Mouse (Mus musculus): Measurements from ENCODE around the gene Cdc42ep4. TPM values are rescaled to one million over a fixed set of nuclear protein-coding genes. Genes with fewer than 3 reads are reported as not detected.

Cdc42ep4 gene
- polyA plus RNA-seq, 1 experiment from 2014 or later: 37.0 TPM

DNA sequence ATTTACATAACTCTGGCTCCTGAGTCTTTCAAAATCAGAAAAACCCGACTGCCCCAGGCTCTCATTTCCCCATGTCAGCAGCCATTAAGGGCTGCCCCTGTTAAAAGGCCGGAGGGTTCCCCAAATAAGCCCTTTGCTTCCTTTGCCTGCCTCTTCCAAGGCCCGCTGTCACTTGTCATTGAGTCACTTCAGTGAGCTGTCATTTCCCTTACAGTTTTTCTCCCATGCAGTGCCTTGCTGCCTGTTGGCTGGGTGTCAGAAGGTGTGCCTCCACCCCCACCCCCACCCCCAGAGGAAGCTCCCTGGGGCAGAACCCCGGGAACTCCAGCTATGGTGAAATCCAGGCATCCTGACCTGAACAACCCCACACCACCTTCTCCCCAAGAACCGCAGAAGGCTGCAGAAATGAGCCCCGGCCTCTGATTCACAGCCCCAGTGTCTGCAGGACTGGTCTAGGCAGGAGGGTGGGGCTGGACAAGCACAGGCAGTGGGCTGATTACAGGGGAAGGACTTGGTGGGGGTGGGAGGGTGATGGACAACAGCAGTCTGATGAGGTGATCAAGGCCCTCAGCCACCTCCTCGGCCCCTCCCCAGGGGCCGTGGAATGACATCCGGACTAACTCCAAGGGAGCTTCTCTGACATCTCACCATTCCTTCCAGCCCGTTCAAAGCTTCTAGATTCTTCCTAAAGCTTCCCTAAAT, 14.8 kb upstream of the Cdc42ep4 start:
- Histone ChIP-seq H3K9ac (replicated peaks; ENCODE audit: low read depth, low read length) (no peak overlapping the region), H3K4me3 (ENCODE audit: low read depth, low read length) (no peak overlapping the region), H3K27ac (ENCODE audit: low read depth, low read length) (no peak overlapping the region), H3K9me3 (ENCODE audit: control insufficient read depth, low read length) (no peaks in the 10 kb centered on the region), H3K4me1 (ENCODE audit: control insufficient read depth, insufficient read depth, low read length) (0 out of 2 replicates have a peak, but pooled peaks cover 3% of the 10 kb centered on the region), H3K4me2 (ENCODE audit: low read depth, low read length) (no peak overlapping the region), H3K36me3 (ENCODE audit: control insufficient read depth, insufficient read depth, low read length) (no peaks in the 10 kb centered on the region), H3K27me3 (ENCODE audit: control insufficient read depth, insufficient read depth, low read length) (no peaks in the 10 kb centered on the region)
- no peak for ATAC-seq (ENCODE audit: low read depth)
- WGBS: 48% methylated on average over 10 of the region's 10 CpGs

DNA sequence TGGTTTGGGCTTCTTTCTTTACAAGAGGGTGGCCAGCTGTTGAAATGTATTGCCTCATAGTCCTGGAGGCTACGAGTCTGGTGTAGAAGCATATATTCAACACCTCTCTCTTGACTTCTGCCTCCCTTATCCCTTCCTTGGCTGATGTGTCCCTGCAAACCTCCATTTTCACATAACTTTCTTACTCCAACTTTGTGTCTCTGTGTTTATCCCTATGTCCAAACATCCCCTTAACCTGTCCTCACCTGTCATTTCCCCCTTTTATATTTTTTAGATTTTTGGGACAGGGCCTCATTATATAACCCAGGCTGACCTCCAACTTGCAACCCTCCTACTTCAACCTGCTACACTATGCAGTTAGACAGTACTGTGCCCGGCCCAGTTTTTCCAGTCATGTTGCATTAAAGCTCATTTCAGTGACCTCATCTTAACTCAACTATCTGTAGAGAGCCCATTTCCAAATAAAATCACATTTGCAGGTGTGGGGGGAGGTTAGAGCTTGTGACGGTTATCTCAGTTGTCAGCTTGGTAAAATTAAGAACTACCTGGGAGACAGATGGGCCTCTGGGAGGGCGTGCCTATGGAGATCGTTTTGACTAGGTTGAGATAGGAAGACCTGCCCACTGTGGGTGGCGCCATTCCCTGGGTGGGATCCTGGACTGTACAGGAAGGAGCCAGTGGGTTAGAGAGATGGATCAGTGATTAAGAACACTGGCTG, 12.6 kb upstream of the Cdc42ep4 start:
- Histone ChIP-seq H3K27me3 (ENCODE audit: control insufficient read depth, insufficient read depth, low read length) (no peaks in the 10 kb centered on the region), H3K36me3 (ENCODE audit: control insufficient read depth, insufficient read depth, low read length) (no peaks in the 10 kb centered on the region), H3K4me1 (ENCODE audit: control insufficient read depth, insufficient read depth, low read length) (0 out of 2 replicates have a peak, but pooled peaks cover 3% of the 10 kb centered on the region), H3K27ac (ENCODE audit: low read depth, low read length) (no peak overlapping the region), H3K4me3 (ENCODE audit: low read depth, low read length) (no peak overlapping the region), H3K9me3 (ENCODE audit: control insufficient read depth, low read length) (no peaks in the 10 kb centered on the region), H3K4me2 (ENCODE audit: low read depth, low read length) (no peak overlapping the region), H3K9ac (replicated peaks; ENCODE audit: low read depth, low read length) (no peak overlapping the region)
- 91% methylated on average over 6 of the region's 6 CpGs for WGBS
- ATAC-seq (ENCODE audit: low read depth): no peak

DNA sequence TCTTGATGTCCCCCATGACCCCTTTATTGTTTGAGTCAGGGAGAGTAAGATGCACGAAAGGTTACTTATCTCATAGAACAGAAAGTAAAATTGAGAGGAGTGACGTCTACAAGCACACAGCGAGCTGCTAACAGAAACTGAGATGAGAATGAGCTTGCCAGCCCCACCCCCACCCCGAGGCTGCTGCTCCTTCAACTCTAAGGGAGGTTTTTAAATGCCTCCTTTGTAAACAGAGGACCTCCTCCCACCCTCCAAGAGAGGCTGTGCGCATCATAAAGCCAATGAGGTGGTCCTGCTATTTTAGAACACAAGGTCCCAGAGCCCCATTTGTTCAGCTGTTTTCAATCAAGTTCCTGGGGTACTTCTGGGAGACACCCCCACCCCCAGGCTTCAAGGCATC, 11.8 kb upstream of the Cdc42ep4 start:
- H3K27ac ChIP-seq (ENCODE audit: low read depth, low read length): no peak overlapping the region
- H3K9ac ChIP-seq (replicated peaks; ENCODE audit: low read depth, low read length): no peak overlapping the region
- H3K4me2 ChIP-seq (ENCODE audit: low read depth, low read length): no peak overlapping the region
- no peaks in the 10 kb centered on the region for H3K27me3 ChIP-seq (ENCODE audit: control insufficient read depth, insufficient read depth, low read length)
- H3K4me1 ChIP-seq (ENCODE audit: control insufficient read depth, insufficient read depth, low read length): 0 out of 2 replicates have a peak, but pooled peaks cover 3% of the 10 kb centered on the region
- H3K4me3 ChIP-seq (ENCODE audit: low read depth, low read length): no peak overlapping the region
- H3K36me3 ChIP-seq (ENCODE audit: control insufficient read depth, insufficient read depth, low read length): no peaks in the 10 kb centered on the region
- no peaks in the 10 kb centered on the region for H3K9me3 ChIP-seq (ENCODE audit: control insufficient read depth, low read length)
- ATAC-seq (ENCODE audit: low read depth): no peak
- 17% methylated on average over 5 of the region's 5 CpGs for WGBS

DNA sequence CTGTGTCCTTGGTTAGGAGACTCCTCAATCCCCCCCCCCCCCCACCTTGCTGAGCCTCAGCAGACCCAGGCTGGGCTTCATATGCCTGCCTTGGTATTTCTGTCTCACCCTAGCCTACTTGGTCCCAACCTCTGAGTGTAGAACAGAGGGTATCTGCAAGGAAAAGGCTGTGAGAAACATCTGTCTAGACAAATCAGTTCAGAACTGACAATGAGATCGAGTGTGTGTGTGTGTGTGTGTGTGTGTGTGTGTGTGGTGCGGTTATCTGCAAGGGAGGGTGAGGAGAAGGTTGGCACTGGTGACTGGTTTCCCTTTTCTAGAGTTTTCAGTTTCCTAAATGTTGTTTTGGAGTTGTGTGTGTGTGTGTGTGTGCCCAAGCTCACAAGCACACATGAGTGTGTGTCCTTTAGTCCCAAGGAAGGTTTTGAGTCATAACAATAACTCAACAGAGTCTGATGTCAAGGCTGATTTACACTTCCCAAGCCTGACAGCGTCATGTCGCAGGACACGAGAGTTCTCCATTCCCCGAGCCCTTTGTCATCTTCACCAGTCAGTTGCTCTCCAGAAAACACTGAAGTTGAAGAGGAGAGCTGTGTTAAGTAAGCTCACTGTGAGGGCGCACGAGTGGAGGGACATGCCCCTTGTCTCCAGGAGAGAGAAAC, 10.6 kb upstream of the Cdc42ep4 start:
- H3K4me3 ChIP-seq (ENCODE audit: low read depth, low read length): no peak overlapping the region
- H3K36me3 ChIP-seq (ENCODE audit: control insufficient read depth, insufficient read depth, low read length): no peaks in the 10 kb centered on the region
- H3K9me3 ChIP-seq (ENCODE audit: control insufficient read depth, low read length): no peaks in the 10 kb centered on the region
- ATAC-seq (ENCODE audit: low read depth): no peak
- no peak overlapping the region for H3K9ac ChIP-seq (replicated peaks; ENCODE audit: low read depth, low read length)
- H3K27ac ChIP-seq (ENCODE audit: low read depth, low read length): no peak overlapping the region
- no peaks in the 10 kb centered on the region for H3K27me3 ChIP-seq (ENCODE audit: control insufficient read depth, insufficient read depth, low read length)
- H3K4me1 ChIP-seq (ENCODE audit: control insufficient read depth, insufficient read depth, low read length): 0 out of 2 replicates have a peak, but pooled peaks cover 3% of the 10 kb centered on the region
- H3K4me2 ChIP-seq (ENCODE audit: low read depth, low read length): no peak overlapping the region
- 73% methylated on average over 8 of the region's 8 CpGs for WGBS

DNA sequence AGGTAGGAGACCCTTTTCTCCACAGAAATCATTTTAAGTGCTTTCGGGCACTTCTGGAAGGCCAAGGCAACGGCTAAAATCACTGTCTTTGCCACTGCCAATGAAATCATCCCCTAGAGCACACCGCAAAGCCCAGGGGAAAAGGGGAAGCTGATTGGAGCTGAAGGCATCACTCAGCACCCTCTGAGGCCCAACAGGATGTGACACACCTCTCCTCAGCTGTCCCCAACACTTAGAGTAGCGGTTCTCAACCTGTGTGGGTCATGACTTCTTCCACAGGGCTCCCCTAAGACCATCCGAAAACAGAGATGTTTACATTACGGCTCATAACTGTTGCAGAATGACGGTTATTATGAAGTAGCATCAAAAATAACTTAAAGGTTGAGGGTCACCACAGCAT, 10.0 kb upstream of the Cdc42ep4 start:
- H3K4me3 ChIP-seq (ENCODE audit: low read depth, low read length): no peak overlapping the region
- no peaks in the 10 kb centered on the region for H3K4me1 ChIP-seq (ENCODE audit: control insufficient read depth, insufficient read depth, low read length)
- H3K27ac ChIP-seq (ENCODE audit: low read depth, low read length): no peak overlapping the region
- H3K9ac ChIP-seq (replicated peaks; ENCODE audit: low read depth, low read length): no peak overlapping the region
- 90% methylated on average over 7 of the region's 7 CpGs for WGBS
- no peaks in the 10 kb centered on the region for H3K36me3 ChIP-seq (ENCODE audit: control insufficient read depth, insufficient read depth, low read length)
- no peaks in the 10 kb centered on the region for H3K9me3 ChIP-seq (ENCODE audit: control insufficient read depth, low read length)
- ATAC-seq (ENCODE audit: low read depth): no peak
- no peaks in the 10 kb centered on the region for H3K27me3 ChIP-seq (ENCODE audit: control insufficient read depth, insufficient read depth, low read length)
- no peak overlapping the region for H3K4me2 ChIP-seq (ENCODE audit: low read depth, low read length)

DNA sequence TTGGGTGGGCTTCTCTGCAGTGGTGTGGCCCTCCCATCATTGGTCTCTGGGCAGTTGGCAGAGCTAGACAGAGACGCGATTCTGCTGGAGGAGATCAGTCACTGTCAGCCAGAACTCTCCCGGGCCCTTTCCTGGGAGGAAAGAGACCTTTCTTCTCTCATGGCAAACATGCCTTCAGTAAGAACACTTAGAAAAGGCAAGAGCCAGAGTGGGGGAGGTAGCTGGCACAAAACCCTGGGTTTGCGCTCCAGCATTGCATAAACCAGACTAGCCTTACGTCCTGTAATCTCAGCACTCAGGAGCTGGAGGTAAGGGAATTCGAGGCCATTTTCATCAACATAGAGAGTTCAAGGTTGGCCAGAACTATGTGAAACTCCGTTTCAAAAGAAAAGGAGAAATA, 8.8 kb upstream of the Cdc42ep4 start:
- H3K4me2 ChIP-seq (ENCODE audit: low read depth, low read length): no peak overlapping the region
- no peak overlapping the region for H3K4me3 ChIP-seq (ENCODE audit: low read depth, low read length)
- 64% methylated on average over 7 of the region's 7 CpGs for WGBS
- no peak overlapping the region for H3K9ac ChIP-seq (replicated peaks; ENCODE audit: low read depth, low read length)
- no peaks in the 10 kb centered on the region for H3K4me1 ChIP-seq (ENCODE audit: control insufficient read depth, insufficient read depth, low read length)
- no peaks in the 10 kb centered on the region for H3K36me3 ChIP-seq (ENCODE audit: control insufficient read depth, insufficient read depth, low read length)
- ATAC-seq (ENCODE audit: low read depth): no peak
- H3K27ac ChIP-seq (ENCODE audit: low read depth, low read length): no peak overlapping the region
- H3K27me3 ChIP-seq (ENCODE audit: control insufficient read depth, insufficient read depth, low read length): no peaks in the 10 kb centered on the region
- H3K9me3 ChIP-seq (ENCODE audit: control insufficient read depth, low read length): no peaks in the 10 kb centered on the region

DNA sequence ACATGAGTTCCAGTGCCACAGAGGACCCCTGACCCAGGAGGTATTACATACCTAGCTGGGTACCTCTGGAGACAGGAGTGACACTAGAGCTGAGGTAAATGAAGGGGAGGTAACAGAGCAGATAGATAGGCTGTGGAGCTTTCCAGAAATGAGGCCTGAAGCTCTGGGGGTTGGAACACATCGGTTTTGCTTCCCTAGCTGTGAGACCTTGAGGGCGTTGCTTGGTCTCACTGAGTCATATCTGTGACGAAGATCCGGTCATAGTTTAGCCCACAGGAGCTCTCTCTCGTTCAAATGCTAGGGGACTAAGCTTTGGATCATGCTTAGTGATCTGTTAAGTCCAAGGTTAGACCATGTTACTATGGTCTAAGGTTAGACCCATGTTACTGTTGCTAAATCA, 7.2 kb upstream of the Cdc42ep4 start:
- no peak for ATAC-seq (ENCODE audit: low read depth)
- Histone ChIP-seq H3K4me1 (ENCODE audit: control insufficient read depth, insufficient read depth, low read length) (no peaks in the 10 kb centered on the region), H3K9me3 (ENCODE audit: control insufficient read depth, low read length) (no peaks in the 10 kb centered on the region), H3K27ac (ENCODE audit: low read depth, low read length) (no peak overlapping the region), H3K36me3 (ENCODE audit: control insufficient read depth, insufficient read depth, low read length) (no peaks in the 10 kb centered on the region), H3K4me2 (ENCODE audit: low read depth, low read length) (no peak overlapping the region), H3K9ac (replicated peaks; ENCODE audit: low read depth, low read length) (no peak overlapping the region), H3K27me3 (ENCODE audit: control insufficient read depth, insufficient read depth, low read length) (no peaks in the 10 kb centered on the region), H3K4me3 (ENCODE audit: low read depth, low read length) (no peak overlapping the region)
- WGBS: 94% methylated on average over 5 of the region's 5 CpGs

DNA sequence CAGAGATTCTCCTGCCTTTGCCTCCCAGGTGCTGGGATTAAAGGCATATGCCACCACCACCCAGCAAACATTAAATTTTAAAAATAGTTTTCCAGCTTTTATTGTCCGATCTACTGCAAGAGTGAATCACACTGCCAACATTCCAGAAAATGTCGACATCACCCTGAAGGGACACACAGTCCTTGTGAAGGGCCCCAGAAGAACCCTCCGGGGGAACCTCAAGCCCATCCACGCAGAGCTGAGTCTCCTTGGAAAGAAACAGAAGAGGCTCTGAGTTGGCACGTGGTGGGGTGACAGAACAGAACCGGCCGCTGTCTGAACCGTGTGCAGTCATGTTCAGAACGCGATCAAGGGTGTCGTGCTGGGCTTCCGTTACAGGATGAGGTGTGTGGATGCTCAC, 4.9 kb upstream of the Cdc42ep4 start:
- Histone ChIP-seq H3K9me3 (ENCODE audit: control insufficient read depth, low read length) (no peaks in the 10 kb centered on the region), H3K4me1 (ENCODE audit: control insufficient read depth, insufficient read depth, low read length) (peaks cover 6% of the 10 kb centered on the region; the same call in 1 of the 2 replicates), H3K4me3 (ENCODE audit: low read depth, low read length) (no peak overlapping the region), H3K9ac (replicated peaks; ENCODE audit: low read depth, low read length) (no peak overlapping the region), H3K36me3 (ENCODE audit: control insufficient read depth, insufficient read depth, low read length) (no peaks in the 10 kb centered on the region), H3K27ac (ENCODE audit: low read depth, low read length) (no peak overlapping the region), H3K27me3 (ENCODE audit: control insufficient read depth, insufficient read depth, low read length) (no peaks in the 10 kb centered on the region), H3K4me2 (ENCODE audit: low read depth, low read length) (no peak overlapping the region)
- 94% methylated on average over 12 of the region's 12 CpGs for WGBS
- ATAC-seq (ENCODE audit: low read depth): no peak

DNA sequence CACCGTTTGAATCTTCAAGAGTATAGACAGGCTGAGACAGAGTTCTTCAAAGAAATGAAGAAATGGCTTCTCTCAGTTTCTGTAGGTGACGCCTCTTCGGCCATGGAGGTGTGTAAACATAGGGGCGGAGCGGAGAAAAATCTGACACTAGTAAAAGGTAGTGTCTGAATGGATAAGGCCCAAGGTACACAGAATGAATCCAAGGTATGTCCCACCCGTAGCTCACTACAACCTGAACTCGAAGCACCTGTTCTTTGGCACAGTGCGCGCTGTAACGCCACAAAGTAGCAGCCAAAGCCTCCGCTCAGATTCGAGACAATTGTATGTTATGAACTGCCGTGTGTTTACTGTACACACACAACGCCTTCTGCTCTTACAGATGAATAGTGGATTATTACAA, 4.2 kb upstream of the Cdc42ep4 start:
- no peak for ATAC-seq (ENCODE audit: low read depth)
- no peak overlapping the region for H3K4me3 ChIP-seq (ENCODE audit: low read depth, low read length)
- no peaks in the 10 kb centered on the region for H3K9me3 ChIP-seq (ENCODE audit: control insufficient read depth, low read length)
- no peaks in the 10 kb centered on the region for H3K36me3 ChIP-seq (ENCODE audit: control insufficient read depth, insufficient read depth, low read length)
- 95% methylated on average over 14 of the region's 14 CpGs for WGBS
- H3K27ac ChIP-seq (ENCODE audit: low read depth, low read length): no peak overlapping the region
- no peaks in the 10 kb centered on the region for H3K27me3 ChIP-seq (ENCODE audit: control insufficient read depth, insufficient read depth, low read length)
- H3K9ac ChIP-seq (replicated peaks; ENCODE audit: low read depth, low read length): no peak overlapping the region
- H3K4me2 ChIP-seq (ENCODE audit: low read depth, low read length): no peak overlapping the region
- H3K4me1 ChIP-seq (ENCODE audit: control insufficient read depth, insufficient read depth, low read length): peaks cover 6% of the 10 kb centered on the region; the same call in 1 of the 2 replicates

All from neural tube, embryonic 14.5 days (tissue).